Mouse (Mus musculus) gonadal fat pad, adult 2 months (tissue): ENCODE data around the gene Setd6. TPM values are rescaled to one million over a fixed set of nuclear protein-coding genes. Genes with fewer than 3 reads are reported as not detected.

ENCODE experiments used
- DNase-seq: peaks from one replicate; pipeline ENCODE4 v3.0.0-alpha.2; 2012; ENCODE audit warnings: low read depth
- polyA plus RNA-seq: library from polyadenylated mRNA; depleted of rRNA; stranded (reverse); fragments of >200 nt; gene quantifications from 2 replicates; pipeline ENCODE4 v1.2.3, GENCODE M21; 2012; rRNA removed

Setd6 gene
- polyA plus RNA-seq, 1 experiment = 8.2 TPM

- DNase-seq = no peak
Measured at GRCm38 (mm10) chr8:95709579-95709978, 6.1 kb upstream of the Setd6 start.

DNA sequence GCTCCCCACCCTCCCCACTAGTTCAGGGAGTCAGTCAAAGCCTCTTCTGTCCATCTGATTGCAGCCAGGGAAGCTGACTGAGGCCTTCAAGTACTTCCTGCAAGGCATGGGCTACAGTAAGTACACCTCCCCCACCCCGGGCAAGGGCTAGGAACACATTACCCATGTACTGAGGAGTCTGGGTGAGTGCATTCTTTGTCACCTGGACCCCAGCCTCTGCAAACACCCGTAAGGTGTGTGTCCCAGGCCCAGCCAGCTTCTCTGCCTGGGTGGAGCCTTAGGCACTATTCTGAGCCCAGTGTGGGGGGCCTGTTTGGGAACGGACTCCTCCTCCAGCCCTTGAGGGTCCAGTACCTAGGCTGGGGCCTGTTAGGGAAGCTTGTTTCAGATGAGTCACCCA, 4.7 kb upstream of the Setd6 start:
- DNase-seq = no peak

- DNase-seq = no peak
Measured at GRCm38 (mm10) chr8:95712395-95712794, 3.3 kb upstream of the Setd6 start.

DNA sequence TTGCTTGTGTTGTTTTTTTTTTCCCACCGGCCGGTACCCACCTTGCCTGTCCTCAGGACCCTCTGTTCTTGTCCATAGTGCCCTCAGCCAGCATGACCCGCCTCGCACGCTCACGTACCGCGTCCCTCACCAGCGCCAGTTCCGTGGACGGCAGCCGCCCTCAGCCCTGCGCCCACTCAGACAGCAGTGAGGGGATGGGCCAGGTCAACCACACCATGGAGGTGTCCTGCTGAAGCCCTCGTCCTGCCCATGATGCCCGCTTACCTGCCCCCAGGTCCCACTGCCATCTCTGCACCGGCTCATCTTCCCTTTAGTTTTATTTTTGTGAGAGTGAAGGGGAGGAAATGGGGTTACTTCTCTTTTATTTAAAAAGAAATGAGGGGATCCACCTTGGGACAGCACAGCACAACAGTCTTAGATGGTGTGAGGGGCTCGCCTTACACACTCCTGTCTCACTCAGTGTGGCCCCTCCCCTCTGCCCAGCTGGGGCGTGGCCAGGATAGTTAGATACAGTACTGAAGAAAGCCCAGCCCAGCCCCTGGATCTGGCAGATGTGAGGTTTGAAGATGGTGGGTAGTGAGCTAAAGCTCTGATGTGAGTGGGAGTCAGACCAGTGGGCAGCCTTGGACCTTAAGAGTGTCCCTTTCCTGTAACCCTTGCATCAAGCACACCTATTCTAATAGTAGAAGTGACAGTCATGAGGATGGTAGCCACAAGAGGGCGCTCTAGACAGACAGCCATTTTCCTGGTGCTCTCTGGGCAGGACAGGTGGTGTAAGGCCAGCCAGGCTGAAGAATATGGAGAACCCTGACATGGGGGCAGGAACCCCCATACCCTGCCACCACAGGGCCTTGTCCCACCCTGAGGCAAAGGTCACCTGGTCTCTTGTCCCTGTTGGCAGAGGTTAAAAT, 2.3 kb upstream of the Setd6 start:
- DNase-seq = no peak

DNA sequence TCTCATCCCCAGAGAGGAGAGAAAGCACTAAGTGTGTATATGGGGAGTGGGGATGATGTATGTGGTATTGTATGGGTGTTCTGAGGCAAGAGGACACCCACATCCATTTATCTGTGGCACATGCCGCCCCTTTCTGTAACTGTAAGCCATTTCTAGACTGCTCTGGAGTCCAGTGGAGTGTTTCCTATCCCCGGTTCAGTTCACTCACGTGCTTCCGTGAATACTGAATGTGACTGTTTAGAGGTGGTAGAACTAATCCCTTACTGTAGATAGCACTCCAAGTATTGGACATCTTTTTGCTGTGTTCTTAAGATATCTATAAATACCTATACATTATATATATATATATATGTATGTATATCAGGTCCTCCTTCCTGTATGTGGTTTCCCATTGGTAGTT, 1.3 kb upstream of the Setd6 start:
- no peak for DNase-seq

DNA sequence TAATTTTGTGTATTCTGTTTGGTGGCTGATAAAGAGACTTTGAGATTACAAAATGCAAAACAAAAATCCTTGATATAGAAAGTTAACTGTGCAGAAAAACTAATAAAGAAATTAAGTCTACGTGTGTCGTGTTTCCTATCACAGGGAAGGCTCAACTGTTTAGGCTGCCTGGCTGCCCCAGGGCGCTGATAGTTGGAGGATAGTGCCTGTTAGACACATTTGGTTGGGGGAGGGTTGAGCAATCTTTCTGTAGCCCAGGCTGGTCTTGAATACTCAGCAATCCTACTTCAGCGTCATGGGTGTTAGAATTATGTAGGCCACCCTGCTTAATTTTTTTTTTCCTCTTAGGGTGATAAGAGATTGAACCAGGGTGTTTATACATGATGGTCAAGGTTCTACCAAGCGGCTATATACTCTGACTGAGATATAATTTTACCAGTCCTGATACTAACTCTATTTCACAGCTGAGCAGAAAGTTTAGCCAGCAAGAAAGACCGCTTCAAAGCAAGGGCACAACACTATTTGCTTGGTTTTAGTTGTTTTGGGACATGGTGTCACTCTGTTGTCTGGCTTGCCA, 756 bp upstream of the Setd6 start:
- no peak for DNase-seq

GRCm38 (mm10) chr8:95716546-95717335, 1.1 kb downstream of the Setd6 start:
- no peak for DNase-seq

DNA sequence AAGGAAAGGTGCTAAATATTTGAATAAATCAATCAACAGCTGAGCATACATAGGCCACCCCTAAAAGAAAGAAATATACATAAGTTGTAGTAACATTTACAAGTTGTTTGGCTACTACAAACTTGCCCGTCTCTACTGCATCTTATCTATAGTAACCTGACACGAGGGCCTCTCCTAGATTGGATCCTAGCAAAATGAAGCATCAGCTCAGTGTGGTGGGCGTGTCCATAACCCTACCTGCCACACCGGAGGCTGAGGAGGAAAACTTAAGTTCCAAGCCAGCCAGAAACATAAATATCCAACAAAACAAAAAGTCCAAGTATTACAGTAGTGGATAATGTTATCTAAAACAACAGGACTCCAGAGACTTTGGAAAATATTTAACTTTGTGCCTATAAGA, 11.9 kb downstream of the Setd6 start:
- no peak for DNase-seq

GRCm38 (mm10) chr8:95738596-95738995, 22.9 kb downstream of the Setd6 start:
- DNase-seq = no peak

GRCm38 (mm10) chr8:95741732-95742131, 26.1 kb downstream of the Setd6 start:
- DNase-seq = no peak

DNA sequence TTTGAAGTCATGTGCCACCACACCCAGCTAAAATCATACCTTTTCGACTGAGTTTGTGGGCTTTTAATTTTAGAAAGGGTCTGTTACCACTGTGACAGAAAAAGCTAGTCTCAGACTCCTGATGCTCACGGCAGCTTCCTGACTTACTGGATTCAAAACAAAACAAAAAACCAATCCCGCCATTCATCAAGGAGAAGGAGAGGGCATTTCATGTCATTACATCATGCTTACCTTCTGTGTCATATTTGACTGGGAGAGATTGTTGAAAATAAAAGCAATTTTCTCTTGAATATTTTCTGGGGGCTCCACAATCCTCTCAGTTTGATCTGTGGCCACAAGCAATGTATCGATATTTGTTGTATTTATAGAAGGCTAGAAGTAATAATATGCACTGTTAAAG, 32.3 kb downstream of the Setd6 start:
- DNase-seq = no peak

DNA sequence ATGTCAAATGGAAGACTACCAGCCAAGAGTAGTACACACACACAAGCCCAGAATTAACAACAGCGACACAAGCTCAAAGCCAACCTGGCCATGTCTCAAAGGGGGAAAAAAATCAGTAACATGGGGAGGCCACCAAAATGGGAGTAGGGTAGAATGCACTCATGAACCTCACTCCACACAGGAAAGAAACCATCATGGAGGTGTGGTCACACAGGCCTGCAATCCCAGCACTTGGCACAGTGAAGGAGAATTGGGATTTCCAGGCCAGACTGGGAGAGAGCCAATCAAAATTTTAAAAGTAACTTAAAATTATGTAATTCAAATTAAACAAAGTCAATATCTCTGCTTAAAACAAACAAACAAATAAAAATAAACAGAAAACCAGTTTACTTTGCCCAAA, 36.2 kb downstream of the Setd6 start:
- DNase-seq = no peak

- DNase-seq = no peak
Measured at GRCm38 (mm10) chr8:95760323-95760722, 44.6 kb downstream of the Setd6 start.

- no peak for DNase-seq
Measured at GRCm38 (mm10) chr8:95764133-95764532, 48.5 kb downstream of the Setd6 start.

Other genes with a start within 250 kb of the Setd6 start
- 18.2 and 22.7 TPM in 2 replicates for gene Csnk2a2, start 225.8 kb upstream of the Setd6 start, polyA plus RNA-seq
- 0.36 and 1.4 TPM in 2 replicates for gene Ccdc113, start 181.8 kb upstream of the Setd6 start, polyA plus RNA-seq
- 0.49 and 0.55 TPM in 2 replicates for gene Prss54, start 139.5 kb upstream of the Setd6 start, polyA plus RNA-seq
- gene Gins3, start 82.4 kb upstream of the Setd6 start, polyA plus RNA-seq = 2.5 and 3.0 TPM in 2 replicates
- 95.6 and 101 TPM in 2 replicates for gene Ndrg4, start 38.9 kb upstream of the Setd6 start, polyA plus RNA-seq
- 88.3 and 124 TPM in 2 replicates for gene Cnot1, start 91.6 kb downstream of the Setd6 start, polyA plus RNA-seq
- 37.1 and 51.7 TPM in 2 replicates for gene Sap18b, start 109.5 kb downstream of the Setd6 start, polyA plus RNA-seq
- gene Slc38a7, start 137.7 kb downstream of the Setd6 start, polyA plus RNA-seq = 23.0 and 25.1 TPM in 2 replicates
- gene Got2, start 172.7 kb downstream of the Setd6 start, polyA plus RNA-seq = 342 and 446 TPM in 2 replicates